ENCODE assay signal across 9 mouse cellular contexts in genomic region chr2:21919091-21919490, GRCm38 (mm10).
DNase-seq lines count a peak whose midpoint lies in the region; ATAC-seq and TF ChIP-seq lines count a peak whose summit lies in the region.
"Had no signal": no experiment of that assay in that cellular context is flagged by ENCODE, and none has a peak within 500 bp of the region (broad histone marks: within the 10 kb centered on the region; RNA-seq: fewer than 3 reads in every experiment).

No protein-coding gene starts in this region.

- H3K4me2 ChIP-seq in hindbrain, embryonic 12.5 days (replicated peaks): peak overlapping the region; percentile 57
- peak overlapping the region; percentile 60; the same call in 1 of the 2 replicates for H3K4me2 ChIP-seq in neural tube, embryonic 13.5 days
- H3K4me2 ChIP-seq in heart, embryonic 12.5 days: no peak overlapping the region

- peak overlapping the region; percentile 55; the same call in 1 of the 2 replicates for H3K9ac ChIP-seq in hindbrain, embryonic 12.5 days
- peak overlapping the region; percentile 72 for H3K9ac ChIP-seq in neural tube, embryonic 13.5 days
- H3K9ac ChIP-seq in heart, embryonic 12.5 days: no peak overlapping the region

- 39% methylated on average over 2 of the region's 2 CpGs for WGBS in hindbrain, embryonic 12.5 days
- 27% methylated on average over 2 of the region's 2 CpGs for WGBS in neural tube, embryonic 13.5 days
- 79% methylated on average over 2 of the region's 2 CpGs for WGBS in heart, embryonic 12.5 days

- H3K36me3 ChIP-seq in hindbrain, embryonic 12.5 days: no peaks in the 10 kb centered on the region
- no peaks in the 10 kb centered on the region for H3K36me3 ChIP-seq in neural tube, embryonic 13.5 days
- no peaks in the 10 kb centered on the region for H3K36me3 ChIP-seq in heart, embryonic 12.5 days

- peaks cover 15% of the 10 kb centered on the region for H3K4me1 ChIP-seq in hindbrain, embryonic 12.5 days
- H3K4me1 ChIP-seq in neural tube, embryonic 13.5 days (replicated peaks): peaks cover 16% of the 10 kb centered on the region
- H3K4me1 ChIP-seq in heart, embryonic 12.5 days (replicated peaks): no peaks in the 10 kb centered on the region

- intact Hi-C loops in left cerebral cortex, adult 2 months (cut with DNase I): loop anchor here (5.0 to 10.0 kb wide), 4 partner anchors 117 to 1024 kb away; partner anchors contain the start of genes Enkur and Thnsl1

- no peak for ATAC-seq in hindbrain, embryonic 12.5 days (ENCODE audit: low FRiP score)
- ATAC-seq in neural tube, embryonic 13.5 days (ENCODE audit: low read depth): no peak
- ATAC-seq in heart, embryonic 12.5 days (ENCODE audit: insufficient number of reproducible peaks, low FRiP score): no peak

- no peaks in the 10 kb centered on the region for H3K9me3 ChIP-seq in hindbrain, embryonic 12.5 days (replicated peaks)
- H3K9me3 ChIP-seq in neural tube, embryonic 13.5 days: no peaks in the 10 kb centered on the region
- 0 out of 2 replicates have a peak, but pooled peaks cover 6% of the 10 kb centered on the region for H3K9me3 ChIP-seq in heart, embryonic 12.5 days (replicated peaks)

- no peaks in the 10 kb centered on the region for H3K27me3 ChIP-seq in hindbrain, embryonic 12.5 days
- H3K27me3 ChIP-seq in neural tube, embryonic 13.5 days: no peaks in the 10 kb centered on the region
- H3K27me3 ChIP-seq in heart, embryonic 12.5 days (replicated peaks): no peaks in the 10 kb centered on the region

- no peak overlapping the region for H3K4me3 ChIP-seq in left cerebral cortex, adult 2 months
- no peak overlapping the region for H3K4me3 ChIP-seq in hindbrain, embryonic 12.5 days
- no peak overlapping the region for H3K4me3 ChIP-seq in neural tube, embryonic 13.5 days
- H3K4me3 ChIP-seq in heart, embryonic 12.5 days: no peak overlapping the region

- peak overlapping the region; percentile 98 for H3K27ac ChIP-seq in left cerebral cortex, adult 2 months
- peak overlapping the region; percentile 98 for H3K27ac ChIP-seq in hindbrain, embryonic 12.5 days
- peak overlapping the region; percentile 97 for H3K27ac ChIP-seq in neural tube, embryonic 13.5 days (replicated peaks)
- no peak overlapping the region for H3K27ac ChIP-seq in heart, embryonic 12.5 days (ENCODE audit: poor library complexity, severe bottlenecking)

- DNase-seq in left cerebral cortex, adult 2 months (ENCODE audit: extremely low spot score in 1 of 2, low spot score in 2 of 2): no peak
- no peak for DNase-seq in left cerebral cortex, adult 8-10 months (ENCODE audit: low spot score in 2 of 2)
- peak; percentile 30 to 47 for DNase-seq in cerebellum, postnatal 10 days
- DNase-seq in T-cell, adult 2 months (ENCODE audit: low spot score): no peak
- no peak for DNase-seq in thymus, postnatal 0 days (ENCODE audit: low spot score)
- DNase-seq: kidney, adult 18-20 months had no signal

- no peak for TF ChIP-seq CTCF in left cerebral cortex, adult 2 months (IDR thresholded peaks at IDR 0.05)

Comparison
In these comparisons a context has a peak if more than half of its experiments do, and no peak if none do; other contexts are left out.
1. DNase-seq: peak in cerebellum, postnatal 10 days (2 of 2); none in left cerebral cortex, adult 2 months (0 of 2), left cerebral cortex, adult 8-10 months (0 of 2), T-cell, adult 2 months (single experiment) and thymus, postnatal 0 days (single experiment).